19 mouse cellular contexts compared by ENCODE assay signal in genomic region chr5:146451592-146452254, GRCm38 (mm10). TPM values are rescaled to one million over a fixed set of nuclear protein-coding genes. Genes with fewer than 3 reads are reported as not detected.
"Had no signal": no experiment of that assay in that cellular context is flagged by ENCODE, and none has a peak within 500 bp of the region (broad histone marks: within the 10 kb centered on the region; RNA-seq: fewer than 3 reads in every experiment).

No protein-coding gene starts in this region.

- H3K4me2 ChIP-seq: liver, embryonic 11.5 days; liver, embryonic 15.5 days; neural tube, embryonic 13.5 days had no signal

- H3K9me3 ChIP-seq: limb, embryonic 10.5 days; liver, embryonic 15.5 days; midbrain, embryonic 10.5 days; neural tube, embryonic 13.5 days had no signal

- H3K9ac ChIP-seq: liver, embryonic 15.5 days; neural tube, embryonic 13.5 days had no signal

- ATAC-seq: intestine, embryonic 16.5 days; lung, postnatal 0 days; midbrain, embryonic 16.5 days had no signal

- H3K36me3 ChIP-seq: liver, embryonic 15.5 days had no signal

- H3K27ac ChIP-seq: limb, embryonic 10.5 days; liver, embryonic 15.5 days; midbrain, embryonic 10.5 days; neural tube, embryonic 13.5 days had no signal

- H3K4me3 ChIP-seq: left cerebral cortex, adult 2 months; limb, embryonic 10.5 days; liver, embryonic 15.5 days; midbrain, embryonic 10.5 days; neural tube, embryonic 13.5 days had no signal

- H3K27me3 ChIP-seq: liver, embryonic 15.5 days; neural tube, embryonic 13.5 days had no signal

- DNase-seq: lung, adult 2 months; lung, postnatal 36 days; right cerebral cortex, adult 18-20 months; right cerebral cortex, postnatal 25 days; thymus, postnatal 36 days had no signal

- H3K4me1 ChIP-seq: limb, embryonic 10.5 days; liver, embryonic 15.5 days; midbrain, embryonic 10.5 days; neural tube, embryonic 13.5 days had no signal

RNA-seq across cellular contexts. Expression of gene Gm6408, which starts 30.0 kb away (rescaled TPM):
- polyA plus RNA-seq: intestine, embryonic 16.5 days; large intestine, adult 2 months; limb, embryonic 10.5 days; liver, embryonic 11.5 days; liver, embryonic 15.5 days; lung, adult 2 months; lung, postnatal 0 days; midbrain, embryonic 10.5 days; midbrain, embryonic 16.5 days; neural tube, embryonic 13.5 days; small intestine, adult 2 months; stomach, embryonic 16.5 days; thymus, postnatal 0 days had no signal

RNA-seq across cellular contexts. Expression of gene Gm6370, which starts 39.4 kb away (rescaled TPM):
- polyA plus RNA-seq: intestine, embryonic 16.5 days; large intestine, adult 2 months; limb, embryonic 10.5 days; limb, embryonic 14.5 days; liver, embryonic 11.5 days; liver, embryonic 15.5 days; lung, adult 2 months; lung, postnatal 0 days; midbrain, embryonic 10.5 days; midbrain, embryonic 16.5 days; neural tube, embryonic 13.5 days; small intestine, adult 2 months; stomach, embryonic 16.5 days; thymus, postnatal 0 days had no signal

RNA-seq across cellular contexts. Expression of gene 4930449I24Rik, which starts 50.5 kb away (rescaled TPM):
- polyA plus RNA-seq: intestine, embryonic 16.5 days; large intestine, adult 2 months; limb, embryonic 10.5 days; limb, embryonic 14.5 days; liver, embryonic 11.5 days; liver, embryonic 15.5 days; lung, adult 2 months; lung, postnatal 0 days; midbrain, embryonic 10.5 days; midbrain, embryonic 16.5 days; neural tube, embryonic 13.5 days; small intestine, adult 2 months; stomach, embryonic 16.5 days; thymus, postnatal 0 days had no signal
